Mouse (Mus musculus): Measurements from ENCODE around the gene Lats1.
"Not testable (repeated sequence)": the region's sequence is repeated elsewhere in the genome, so short reads cannot be mapped to it uniquely, and the experiment has no call there.

Gene Lats1

DNA sequence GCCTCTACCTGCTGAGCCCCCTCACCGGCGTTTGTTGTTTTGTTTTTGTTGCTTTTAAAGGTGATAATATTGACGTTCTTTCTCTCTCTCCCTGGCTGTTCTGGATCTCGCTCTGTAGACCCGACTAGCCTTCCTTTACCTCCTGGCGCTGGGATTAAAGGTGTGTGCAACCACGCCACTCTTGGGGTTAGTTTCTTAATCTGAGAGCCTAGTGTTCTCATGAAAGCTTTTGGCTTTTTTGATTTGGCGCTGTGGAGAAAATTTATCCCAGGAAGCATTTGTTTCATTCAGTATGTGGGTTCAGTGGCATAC lies 45.4 kb downstream of the Lats1 start:
- DNase-seq (ENCODE audit: low spot score in 2 of 2), result no peak

DNA sequence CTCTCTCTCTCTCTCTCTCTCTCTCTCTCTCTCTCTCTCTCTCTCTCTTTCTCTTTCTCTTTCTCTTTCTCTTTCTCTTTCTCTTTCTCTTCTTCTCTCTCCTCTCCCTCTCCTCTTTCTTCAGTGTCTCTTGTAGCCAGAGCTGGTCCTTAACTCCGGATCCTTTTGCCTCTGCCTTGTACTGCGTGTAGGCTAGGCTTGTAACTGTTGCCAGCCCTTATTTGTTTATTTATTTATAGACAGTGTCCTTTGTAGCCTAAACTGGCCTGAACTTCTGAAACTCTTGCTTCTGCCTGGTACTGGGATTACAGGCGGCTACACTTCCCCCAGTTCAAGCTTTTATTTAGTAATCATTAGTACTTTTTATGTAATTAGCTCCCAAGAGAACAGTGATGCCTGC lies 46.0 kb downstream of the Lats1 start:
- no peak for DNase-seq (ENCODE audit: low spot score in 2 of 2)

DNA sequence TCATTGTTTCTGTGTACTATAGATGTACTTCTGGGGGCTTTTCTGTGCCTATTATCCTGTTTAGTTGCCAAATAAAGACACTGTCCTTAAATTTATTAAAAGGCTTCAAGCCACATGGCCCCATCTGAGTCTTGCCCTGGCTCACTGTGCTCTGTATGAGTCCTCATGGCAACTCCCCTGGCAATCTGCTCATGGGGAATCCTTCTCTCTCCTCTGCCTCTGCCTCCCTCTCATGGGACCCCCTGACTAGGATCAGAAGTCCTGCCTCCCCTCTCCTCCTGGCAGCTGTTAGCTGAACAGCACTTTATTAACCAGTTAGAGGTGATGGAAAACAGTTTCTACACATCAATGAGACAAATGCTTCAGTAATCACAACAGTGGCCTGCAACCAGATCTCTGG lies 50.6 kb downstream of the Lats1 start:
- DNase-seq (ENCODE audit: low spot score in 2 of 2), result no peak

DNA sequence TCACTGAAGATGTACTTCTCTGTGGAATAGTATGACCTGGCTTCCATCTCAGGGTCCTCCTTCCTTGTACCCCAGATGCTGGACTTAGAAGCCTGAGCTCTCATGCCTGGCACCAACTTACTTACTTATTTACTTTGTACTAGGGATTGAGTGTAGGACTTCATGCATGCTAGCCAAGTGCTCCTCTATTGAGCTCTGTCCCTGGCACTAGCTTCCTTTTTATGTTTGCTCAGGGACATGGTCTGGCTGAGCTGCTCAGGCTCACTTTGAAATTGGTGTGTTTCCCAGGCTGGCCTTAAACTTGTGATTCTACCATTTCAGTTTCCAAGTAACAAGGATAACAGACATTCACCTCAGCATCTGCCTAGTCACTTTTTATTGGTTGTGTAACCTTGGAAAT lies 56.1 kb downstream of the Lats1 start:
- no peak for DNase-seq (ENCODE audit: low spot score in 2 of 2)

DNA sequence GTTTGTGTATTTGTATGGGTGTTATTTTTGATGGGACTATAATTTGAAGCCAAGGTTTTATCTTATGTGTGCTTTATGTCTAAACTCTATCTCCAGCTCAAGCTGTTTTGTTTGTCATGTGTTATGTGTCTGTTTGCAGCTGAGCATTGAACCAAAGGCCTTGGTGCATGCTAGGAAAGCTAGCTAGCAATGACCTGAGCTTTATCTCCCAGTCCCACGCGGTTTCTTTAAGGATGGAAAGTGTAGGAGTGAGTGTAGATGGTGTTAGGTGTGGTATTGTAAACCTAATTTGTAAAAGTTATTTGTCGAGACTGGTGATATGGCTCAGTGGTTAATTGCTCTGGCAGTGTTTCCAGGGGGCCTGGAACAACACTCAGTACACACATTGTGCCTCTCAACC lies 56.9 kb downstream of the Lats1 start:
- DNase-seq (ENCODE audit: low spot score in 2 of 2), result no peak

DNA sequence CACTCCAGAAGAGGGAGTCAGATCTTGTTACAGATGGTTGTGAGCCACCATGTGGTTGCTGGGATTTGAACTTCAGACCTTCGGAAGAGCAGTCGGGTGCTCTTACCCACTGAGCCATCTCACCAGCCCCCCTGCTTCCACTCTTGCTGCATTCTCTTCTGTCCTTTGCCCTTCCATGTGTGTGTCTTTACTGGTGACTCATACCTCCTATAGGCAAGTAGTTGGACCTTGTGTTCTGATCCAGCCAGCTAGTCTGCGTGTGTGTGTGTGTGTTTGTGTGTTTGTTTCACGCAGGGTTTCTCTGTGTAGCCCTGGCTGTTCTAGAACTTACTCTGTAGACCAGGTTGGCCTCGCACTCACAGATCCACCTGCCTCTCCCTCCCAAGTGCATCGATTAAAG lies 64.5 kb downstream of the Lats1 start:
- not testable (repeated sequence) for DNase-seq (ENCODE audit: low spot score in 2 of 2)

DNA sequence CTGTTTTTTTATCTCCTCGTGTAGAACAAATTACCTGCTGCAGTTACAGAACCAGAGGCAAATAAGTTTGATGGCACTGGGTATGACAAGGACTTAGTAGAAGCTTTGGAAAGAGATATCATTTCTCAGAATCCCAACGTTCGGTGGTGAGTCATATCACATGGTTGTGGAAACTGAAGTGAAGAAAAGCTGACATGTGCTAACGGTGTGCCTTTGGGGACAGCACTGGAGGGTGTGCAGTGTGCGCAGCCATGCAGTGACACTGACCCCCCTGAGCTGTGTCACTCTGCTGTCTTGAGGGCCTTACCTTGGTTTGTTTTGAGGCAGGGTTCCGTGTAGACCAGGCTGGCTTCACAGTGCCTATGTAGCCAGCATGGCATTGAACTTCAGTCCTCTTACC lies 67.7 kb downstream of the Lats1 start:
- DNase-seq (ENCODE audit: low spot score in 2 of 2), result no peak

DNA sequence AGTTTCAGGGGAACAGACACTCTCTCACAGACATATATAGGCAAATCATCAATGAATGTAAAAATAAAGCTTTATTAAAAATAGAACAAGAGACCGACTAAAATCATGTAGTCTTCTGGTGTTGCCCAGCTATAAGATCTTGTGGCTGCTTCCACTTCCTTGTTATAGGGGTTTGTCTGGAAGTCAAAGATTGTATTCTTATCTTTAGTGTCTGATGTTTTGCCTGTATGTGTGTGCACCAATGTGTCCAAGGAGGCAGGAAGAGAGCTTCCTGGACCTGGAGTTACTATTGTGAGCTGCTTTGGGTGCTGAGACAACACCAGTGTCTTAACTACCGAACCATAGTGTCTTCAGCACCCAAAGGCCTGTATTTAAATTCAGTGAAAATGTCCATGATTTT lies 76.5 kb downstream of the Lats1 start:
- DNase-seq (ENCODE audit: low spot score in 2 of 2), result no peak

All from frontal cortex, postnatal 25 days (tissue).